Mouse (Mus musculus): Measurements from ENCODE around the gene Ulk4.

DNA sequence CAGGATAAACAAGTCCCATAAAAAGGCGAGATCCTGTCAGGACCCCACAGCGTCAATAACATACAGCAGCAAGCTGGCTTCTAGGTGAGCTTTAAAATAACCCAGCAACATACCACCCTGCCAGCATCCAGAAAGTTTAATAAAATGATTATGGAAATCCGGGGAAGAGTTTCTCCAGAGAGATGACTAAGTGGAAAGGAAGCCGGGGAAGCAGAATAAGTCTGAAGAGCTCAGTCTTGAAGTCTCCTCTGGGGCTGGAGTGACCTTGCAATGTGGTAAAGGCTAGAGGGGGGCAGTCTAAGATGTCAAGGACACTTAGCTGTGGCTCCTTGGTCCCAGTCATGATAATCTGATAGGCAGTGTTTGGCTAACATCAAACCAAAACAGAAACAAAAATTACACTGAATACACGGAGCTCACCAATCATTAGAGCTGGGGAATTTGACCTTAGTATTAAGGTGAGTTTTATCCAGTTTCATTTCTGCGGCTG, 303.9 kb downstream of the Ulk4 start:
- TF ChIP-seq CTCF (IDR thresholded peaks at IDR 0.05; ENCODE audit: borderline replicate concordance, insufficient read depth, low read length) (no peak), POLR2A (IDR thresholded peaks at IDR 0.05; ENCODE audit: low read depth, low read length) (no peak)
